Mouse (Mus musculus): Measurements from ENCODE around the gene Tnxb. TPM values are rescaled to one million over a fixed set of nuclear protein-coding genes. Genes with fewer than 3 reads are reported as not detected.
A peak's percentile ranks its signal among the peaks of the same experiment; 100 is the strongest.
"Not testable (repeated sequence)": the region's sequence is repeated elsewhere in the genome, so short reads cannot be mapped to it uniquely, and the experiment has no call there.

Tnxb gene
- polyA plus RNA-seq, 1 experiment from 2014 or later, result 2.2 TPM

GRCm38 (mm10) chr17:34737466-34737865, 67.1 kb downstream of the Tnxb start:
- DNase-seq (ENCODE audit: low spot score); H3K4me3 ChIP-seq (ENCODE audit: low read depth, low read length); H3K9ac ChIP-seq (ENCODE audit: low read length); H3K27ac ChIP-seq (ENCODE audit: low read depth); H3K4me1 ChIP-seq (replicated peaks; ENCODE audit: control insufficient read depth, insufficient read depth, low read length); H3K4me2 ChIP-seq (ENCODE audit: low read length); H3K9me3 ChIP-seq (ENCODE audit: control insufficient read depth, low read length); H3K36me3 ChIP-seq (ENCODE audit: control insufficient read depth, insufficient read depth, low read length); ATAC-seq (replicated peaks; ENCODE audit: low FRiP score, low TSS enrichment, low read depth); H3K27me3 ChIP-seq (replicated peaks; ENCODE audit: control insufficient read depth, insufficient read depth, low read length): not testable (repeated sequence)
- WGBS, result 81% methylated on average over 5 of the region's 5 CpGs

DNA sequence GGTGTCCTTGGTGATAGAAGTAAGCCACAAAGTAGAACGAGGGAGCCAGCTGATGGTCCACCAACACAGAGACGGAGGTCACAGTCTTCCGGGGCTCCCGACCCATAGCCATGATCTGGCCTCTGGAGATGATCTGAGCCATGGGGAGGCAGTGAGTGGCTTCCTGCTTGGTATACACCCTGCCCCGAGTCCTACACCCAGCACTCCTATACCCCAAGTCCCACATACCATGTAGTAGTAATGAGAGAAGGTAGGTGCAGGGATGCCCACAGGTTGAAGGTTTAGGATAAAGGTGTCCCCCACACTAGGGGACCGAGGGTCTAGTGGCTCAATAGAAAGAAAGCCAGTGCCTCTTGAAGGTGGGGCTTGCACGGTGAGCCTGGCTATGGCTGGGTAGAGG, 69.4 kb downstream of the Tnxb start:
- not testable (repeated sequence) for H3K9me3 ChIP-seq (ENCODE audit: control insufficient read depth, low read length); H3K36me3 ChIP-seq (ENCODE audit: control insufficient read depth, insufficient read depth, low read length); H3K27ac ChIP-seq (ENCODE audit: low read depth); H3K4me2 ChIP-seq (ENCODE audit: low read length); H3K4me1 ChIP-seq (replicated peaks; ENCODE audit: control insufficient read depth, insufficient read depth, low read length); H3K9ac ChIP-seq (ENCODE audit: low read length); ATAC-seq (replicated peaks; ENCODE audit: low FRiP score, low TSS enrichment, low read depth); H3K4me3 ChIP-seq (ENCODE audit: low read depth, low read length); H3K27me3 ChIP-seq (replicated peaks; ENCODE audit: control insufficient read depth, insufficient read depth, low read length)
- WGBS, result 86% methylated on average over 7 of the region's 7 CpGs
- peak; percentile 43 for DNase-seq (ENCODE audit: low spot score)

- ATAC-seq (replicated peaks; ENCODE audit: low FRiP score, low TSS enrichment, low read depth), result no peak
- no peaks in the 10 kb centered on the region for H3K4me1 ChIP-seq (replicated peaks; ENCODE audit: control insufficient read depth, insufficient read depth, low read length)
- H3K27ac ChIP-seq (ENCODE audit: low read depth), result no peak overlapping the region
- WGBS, result 57% methylated on average over 4 of the region's 4 CpGs
- DNase-seq (ENCODE audit: low spot score), result no peak
- H3K27me3 ChIP-seq (replicated peaks; ENCODE audit: control insufficient read depth, insufficient read depth, low read length), result no peaks in the 10 kb centered on the region
- H3K4me3 ChIP-seq (ENCODE audit: low read depth, low read length), result no peak overlapping the region
- H3K9me3 ChIP-seq (ENCODE audit: control insufficient read depth, low read length), result no peaks in the 10 kb centered on the region
- no peak overlapping the region for H3K4me2 ChIP-seq (ENCODE audit: low read length)
- no peak overlapping the region for H3K9ac ChIP-seq (ENCODE audit: low read length)
- no peaks in the 10 kb centered on the region for H3K36me3 ChIP-seq (ENCODE audit: control insufficient read depth, insufficient read depth, low read length)
Observed at GRCm38 (mm10) chr17:34740280-34740679, 69.9 kb downstream of the Tnxb start.

GRCm38 (mm10) chr17:34743719-34744118, 73.4 kb downstream of the Tnxb start, which contains the start of gene C4b:
TSS of gene C4b (minus strand) at chr17:34743882.
- H3K36me3 ChIP-seq (ENCODE audit: control insufficient read depth, insufficient read depth, low read length), result no peaks in the 10 kb centered on the region
- H3K9ac ChIP-seq (ENCODE audit: low read length), result no peak within 1 kb of the TSS
- H3K4me3 ChIP-seq (ENCODE audit: low read depth, low read length), result no peak within 1 kb of the TSS
- no peak within 1 kb of the TSS for H3K4me2 ChIP-seq (ENCODE audit: low read length)
- no peaks in the 10 kb centered on the region for H3K27me3 ChIP-seq (replicated peaks; ENCODE audit: control insufficient read depth, insufficient read depth, low read length)
- ATAC-seq (replicated peaks; ENCODE audit: low FRiP score, low TSS enrichment, low read depth) (no peak), DNase-seq (ENCODE audit: low spot score) (peak; percentile 36)
- no peaks in the 10 kb centered on the region for H3K4me1 ChIP-seq (replicated peaks; ENCODE audit: control insufficient read depth, insufficient read depth, low read length)
- WGBS, result 84% methylated on average over 7 of the region's 7 CpGs
- 0 out of 2 replicates have a peak, but pooled peaks cover 3% of the 10 kb centered on the region for H3K9me3 ChIP-seq (ENCODE audit: control insufficient read depth, low read length)
- no peak within 1 kb of the TSS for H3K27ac ChIP-seq (ENCODE audit: low read depth)

- 0 out of 2 replicates have a peak, but pooled peaks cover 3% of the 10 kb centered on the region for H3K9me3 ChIP-seq (ENCODE audit: control insufficient read depth, low read length)
- DNase-seq (ENCODE audit: low spot score) (peak; percentile 38), ATAC-seq (replicated peaks; ENCODE audit: low FRiP score, low TSS enrichment, low read depth) (no peak)
- H3K36me3 ChIP-seq (ENCODE audit: control insufficient read depth, insufficient read depth, low read length), result no peaks in the 10 kb centered on the region
- no peak overlapping the region for H3K27ac ChIP-seq (ENCODE audit: low read depth)
- WGBS, result 72% methylated on average over 6 of the region's 6 CpGs
- H3K27me3 ChIP-seq (replicated peaks; ENCODE audit: control insufficient read depth, insufficient read depth, low read length), result no peaks in the 10 kb centered on the region
- H3K4me1 ChIP-seq (replicated peaks; ENCODE audit: control insufficient read depth, insufficient read depth, low read length), result no peaks in the 10 kb centered on the region
- no peak overlapping the region for H3K4me2 ChIP-seq (ENCODE audit: low read length)
- H3K9ac ChIP-seq (ENCODE audit: low read length), result no peak overlapping the region
- H3K4me3 ChIP-seq (ENCODE audit: low read depth, low read length), result no peak overlapping the region
Observed at GRCm38 (mm10) chr17:34744206-34744605, 73.9 kb downstream of the Tnxb start.

DNA sequence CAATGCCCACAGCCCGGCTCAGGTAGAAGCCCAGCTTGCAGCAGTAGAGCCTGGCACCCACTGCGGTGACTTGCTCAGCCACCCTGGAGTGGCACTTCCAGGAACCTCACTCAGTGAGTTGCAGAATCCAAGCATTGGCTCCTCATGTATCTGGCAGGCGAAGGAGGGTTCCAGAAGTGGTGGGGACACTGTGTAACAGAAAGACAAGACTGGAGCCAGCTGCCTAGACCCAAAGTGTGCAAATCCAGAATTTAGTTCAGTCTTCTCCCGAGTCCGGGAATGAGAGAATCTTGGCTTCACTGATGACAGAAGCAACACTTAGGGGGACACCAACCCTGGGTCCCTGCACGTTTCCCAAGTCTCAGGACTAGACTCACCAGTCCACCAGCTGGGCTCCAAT, 74.3 kb downstream of the Tnxb start:
- H3K4me3 ChIP-seq (ENCODE audit: low read depth, low read length); H3K27ac ChIP-seq (ENCODE audit: low read depth); H3K9me3 ChIP-seq (ENCODE audit: control insufficient read depth, low read length); H3K27me3 ChIP-seq (replicated peaks; ENCODE audit: control insufficient read depth, insufficient read depth, low read length); H3K4me1 ChIP-seq (replicated peaks; ENCODE audit: control insufficient read depth, insufficient read depth, low read length); H3K36me3 ChIP-seq (ENCODE audit: control insufficient read depth, insufficient read depth, low read length); DNase-seq (ENCODE audit: low spot score); H3K4me2 ChIP-seq (ENCODE audit: low read length); H3K9ac ChIP-seq (ENCODE audit: low read length); ATAC-seq (replicated peaks; ENCODE audit: low FRiP score, low TSS enrichment, low read depth): not testable (repeated sequence)
- WGBS, result 82% methylated on average over 6 of the region's 6 CpGs

DNA sequence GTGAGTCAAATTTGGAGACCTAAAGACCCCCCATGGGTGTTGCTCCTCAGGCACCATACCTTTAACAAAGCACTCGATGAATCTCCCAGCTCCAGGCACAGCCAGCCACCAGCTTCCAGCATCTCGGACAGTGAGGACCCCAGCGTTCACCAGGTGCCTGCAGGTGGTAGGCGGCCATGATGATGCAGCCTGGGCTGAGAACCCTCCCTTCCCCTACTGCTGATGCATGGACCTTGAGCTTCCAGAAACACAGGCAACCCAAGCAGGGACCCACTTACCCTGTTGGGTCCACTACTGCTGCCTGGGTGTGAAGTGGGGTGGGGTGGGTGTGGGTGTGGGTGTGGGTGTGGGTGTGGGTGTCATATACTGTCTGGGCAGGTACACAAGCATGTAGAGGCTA, 74.8 kb downstream of the Tnxb start:
- DNase-seq (ENCODE audit: low spot score); H3K4me3 ChIP-seq (ENCODE audit: low read depth, low read length); ATAC-seq (replicated peaks; ENCODE audit: low FRiP score, low TSS enrichment, low read depth): not testable (repeated sequence)

DNA sequence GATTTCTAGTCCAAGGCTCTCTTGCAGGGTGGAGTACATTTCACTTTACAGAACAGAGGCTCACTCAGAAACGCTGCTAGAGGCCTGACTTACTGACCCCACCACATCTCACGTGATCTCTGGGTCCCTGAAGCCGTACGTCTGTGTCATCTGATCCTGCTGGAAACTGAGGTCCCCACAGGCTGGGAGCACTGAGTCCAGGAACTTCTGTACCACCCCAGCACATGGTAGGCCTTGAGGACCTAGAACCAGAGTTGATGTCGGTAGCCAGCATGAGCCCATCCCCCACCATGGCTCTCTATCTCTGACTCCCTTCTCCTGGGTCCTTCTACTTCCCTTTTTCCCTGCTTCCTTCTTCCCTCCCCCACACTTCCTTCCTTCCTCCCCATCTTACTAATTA, 76.2 kb downstream of the Tnxb start:
- H3K4me2 ChIP-seq (ENCODE audit: low read length), result no peak overlapping the region
- no peak overlapping the region for H3K9ac ChIP-seq (ENCODE audit: low read length)
- DNase-seq (ENCODE audit: low spot score), result peak; percentile 31
- no peaks in the 10 kb centered on the region for H3K4me1 ChIP-seq (replicated peaks; ENCODE audit: control insufficient read depth, insufficient read depth, low read length)
- no peaks in the 10 kb centered on the region for H3K27me3 ChIP-seq (replicated peaks; ENCODE audit: control insufficient read depth, insufficient read depth, low read length)
- H3K36me3 ChIP-seq (ENCODE audit: control insufficient read depth, insufficient read depth, low read length), result no peaks in the 10 kb centered on the region
- no peak overlapping the region for H3K4me3 ChIP-seq (ENCODE audit: low read depth, low read length)
- 0 out of 2 replicates have a peak, but pooled peaks cover 3% of the 10 kb centered on the region for H3K9me3 ChIP-seq (ENCODE audit: control insufficient read depth, low read length)
- no peak for ATAC-seq (replicated peaks; ENCODE audit: low FRiP score, low TSS enrichment, low read depth)
- no peak overlapping the region for H3K27ac ChIP-seq (ENCODE audit: low read depth)
- 75% methylated on average over 5 of the region's 5 CpGs for WGBS

More for the DNA sequence above, 74.8 kb downstream of the Tnxb start:
- not testable (repeated sequence) for H3K27me3 ChIP-seq (replicated peaks; ENCODE audit: control insufficient read depth, insufficient read depth, low read length); H3K4me1 ChIP-seq (replicated peaks; ENCODE audit: control insufficient read depth, insufficient read depth, low read length); H3K36me3 ChIP-seq (ENCODE audit: control insufficient read depth, insufficient read depth, low read length); H3K9ac ChIP-seq (ENCODE audit: low read length); H3K4me2 ChIP-seq (ENCODE audit: low read length); H3K9me3 ChIP-seq (ENCODE audit: control insufficient read depth, low read length); H3K27ac ChIP-seq (ENCODE audit: low read depth)
- WGBS, result 83% methylated on average over 4 of the region's 4 CpGs

DNA sequence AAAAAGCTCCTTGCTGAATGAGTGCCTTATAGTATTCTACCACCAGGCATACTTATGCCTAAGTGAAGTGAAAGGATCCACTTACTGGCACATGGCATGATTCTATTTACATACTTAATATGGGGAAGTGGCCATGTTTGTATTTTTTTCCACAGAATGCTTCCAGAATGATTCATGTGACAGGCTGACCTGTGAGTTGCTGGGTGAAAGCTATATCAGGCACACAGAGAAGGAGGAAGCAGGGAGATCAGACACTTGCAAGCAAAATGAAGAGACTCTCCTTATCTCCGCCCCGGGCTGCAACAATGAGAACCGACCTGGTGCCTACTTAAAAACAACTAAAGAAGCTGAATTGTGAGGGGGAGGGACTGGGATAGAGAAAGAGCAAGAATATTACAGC, 91.1 kb downstream of the Tnxb start:
- no peak overlapping the region for H3K27ac ChIP-seq (ENCODE audit: low read depth)
- H3K4me2 ChIP-seq (ENCODE audit: low read length), result no peak overlapping the region
- H3K4me1 ChIP-seq (replicated peaks; ENCODE audit: control insufficient read depth, insufficient read depth, low read length), result no peaks in the 10 kb centered on the region
- 70% methylated on average over 3 of the region's 3 CpGs for WGBS
- DNase-seq (ENCODE audit: low spot score), result no peak
- no peaks in the 10 kb centered on the region for H3K27me3 ChIP-seq (replicated peaks; ENCODE audit: control insufficient read depth, insufficient read depth, low read length)
- no peak overlapping the region for H3K9ac ChIP-seq (ENCODE audit: low read length)
- ATAC-seq (replicated peaks; ENCODE audit: low FRiP score, low TSS enrichment, low read depth), result no peak
- no peaks in the 10 kb centered on the region for H3K9me3 ChIP-seq (ENCODE audit: control insufficient read depth, low read length)
- H3K36me3 ChIP-seq (ENCODE audit: control insufficient read depth, insufficient read depth, low read length), result no peaks in the 10 kb centered on the region
- H3K4me3 ChIP-seq (ENCODE audit: low read depth, low read length), result no peak overlapping the region

Data from intestine, embryonic 14.5 days (tissue).